Mouse (Mus musculus): Measurements from ENCODE around the gene Mrpl48. TPM values are rescaled to one million over a fixed set of nuclear protein-coding genes. Genes with fewer than 3 reads are reported as not detected.
A peak's percentile ranks its signal among the peaks of the same experiment; 100 is the strongest.

Gene Mrpl48
- total and polyA plus RNA-seq, 3 experiments, result 39.5 to 67.3 TPM; not detected in 1

DNA sequence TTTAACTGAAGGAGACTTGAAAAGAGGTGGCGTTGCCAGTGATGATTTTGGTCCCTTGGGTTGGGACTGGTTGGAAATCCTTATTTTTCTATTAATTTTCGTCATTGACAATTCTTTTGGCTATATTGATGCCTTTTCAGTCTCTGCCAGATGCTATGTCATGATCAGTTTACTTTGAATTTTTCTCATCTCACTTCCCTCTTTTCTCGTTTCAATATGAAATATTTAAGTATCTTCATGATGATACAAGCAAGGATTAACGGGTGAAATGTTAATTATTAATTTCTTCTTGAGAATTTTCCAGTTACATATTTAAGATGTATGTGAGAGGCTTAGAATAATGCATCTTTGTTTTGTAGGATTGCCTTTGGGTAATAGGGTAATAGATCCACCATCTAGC, 809 bp upstream of the Mrpl48 start:
- Histone ChIP-seq H3K9me3 (replicated peaks; ENCODE audit: insufficient read depth, low read length) (no peaks in the 10 kb centered on the region), H3K9ac (ENCODE audit: control insufficient read depth, low read depth, low read length, poor library complexity, severe bottlenecking) (peak overlapping the region; percentile 73), H3K36me3 (ENCODE audit: control insufficient read depth in 1 of 2, insufficient read depth in 2 of 2, low read length in 2 of 2) (peaks cover 0 to 24% of the 10 kb centered on the region in 2 experiments; a peak in 2 of 4 replicates), H3K27me3 (ENCODE audit: control insufficient read depth in 1 of 2, insufficient read depth in 2 of 2, low read length in 2 of 2) (no peaks in the 10 kb centered on the region), H3K79me2 (ENCODE audit: control insufficient read depth, insufficient read depth, low read length, poor library complexity) (peaks cover 31% of the 10 kb centered on the region), H3K4me1 (ENCODE audit: control insufficient read depth in 1 of 2, insufficient read depth in 2 of 2, low read length in 2 of 2) (peaks cover 12 to 15% of the 10 kb centered on the region in 2 experiments), H3K4me3 (ENCODE audit: control insufficient read depth in 1 of 2, insufficient read depth in 1 of 2, low read depth in 2 of 2, low read length in 2 of 2) (peak overlapping the region; percentile 65 to 90), H3K27ac (ENCODE audit: control insufficient read depth, low read depth, low read length) (peak overlapping the region; percentile 4)
- peak; percentile 54 for DNase-seq (ENCODE audit: low read depth, low spot score)
- TF ChIP-seq USF2 (IDR thresholded peaks at IDR 0.05; ENCODE audit: borderline replicate concordance in 1 of 2, insufficient read depth in 1 of 2, low read depth in 1 of 2, low read length in 2 of 2) (no peak), NELFE (IDR thresholded peaks at IDR 0.05; ENCODE audit: low read depth, low read length) (no peak), BHLHE40 (IDR thresholded peaks at IDR 0.05; ENCODE audit: borderline replicate concordance, low read depth, low read length) (no peak), SIN3A (IDR thresholded peaks at IDR 0.05; ENCODE audit: low read length) (0 out of 2 replicates have a peak, but pooled peaks have one; percentile 43), RAD21 (IDR thresholded peaks at IDR 0.05; ENCODE audit: low read depth, low read length) (no peak)

DNA sequence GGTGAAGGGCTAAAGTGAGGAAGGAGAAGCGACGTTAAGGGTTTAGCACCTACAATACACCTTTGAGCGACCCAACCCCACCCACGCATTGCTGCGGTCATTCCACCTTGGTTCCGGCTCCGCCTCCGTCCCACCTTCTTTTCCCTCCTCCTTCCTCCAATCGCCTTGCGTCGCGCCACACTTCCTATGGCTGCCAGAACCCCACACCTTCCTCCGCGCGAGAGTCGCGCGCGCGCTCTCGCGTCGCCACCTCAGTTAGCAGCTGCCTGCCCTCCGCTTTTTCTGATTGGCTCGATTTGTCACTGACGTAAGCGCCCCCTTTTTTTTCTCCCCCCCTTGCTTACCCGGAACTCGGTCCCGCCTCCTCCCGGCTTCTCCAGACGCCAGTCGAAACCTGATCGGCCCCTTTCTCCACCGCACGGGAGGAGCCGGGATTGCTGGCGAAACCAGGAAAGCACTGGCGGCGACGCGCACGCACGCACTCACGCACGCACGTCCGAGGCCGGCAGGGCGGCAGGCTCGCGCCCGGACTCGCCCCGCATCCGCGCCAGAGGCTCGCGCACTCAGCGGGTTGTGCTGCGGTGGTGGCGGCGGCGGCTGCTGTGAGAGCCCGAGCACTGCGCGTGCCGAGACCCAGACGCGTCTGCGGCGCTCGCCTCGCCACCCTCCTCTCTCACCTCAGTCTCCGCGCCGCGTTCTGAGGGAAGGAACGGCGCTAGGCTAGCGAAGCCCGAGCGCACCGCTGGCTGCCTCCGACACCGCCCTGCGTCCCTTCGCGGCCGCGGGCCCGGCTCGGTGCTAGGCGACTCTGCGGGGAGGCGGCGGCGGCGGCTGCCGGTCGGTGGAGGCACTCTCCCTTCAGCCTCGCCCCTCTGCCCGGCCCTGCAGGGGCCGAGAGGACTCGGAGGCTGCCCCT, 629 bp downstream of the Mrpl48 start, which contains the start of gene Rab6a:
Gene Rab6a, plus strand, starts transcription at position 197 of the 916 bp plus-strand sequence.
- peak within 1 kb of the TSS; percentile 73 for H3K9ac ChIP-seq (ENCODE audit: control insufficient read depth, low read depth, low read length, poor library complexity, severe bottlenecking)
- peak within 1 kb of the TSS; percentile 65 to 90 for H3K4me3 ChIP-seq (ENCODE audit: control insufficient read depth in 1 of 2, insufficient read depth in 1 of 2, low read depth in 2 of 2, low read length in 2 of 2)
- peak within 1 kb of the TSS; percentile 56 for H3K27ac ChIP-seq (ENCODE audit: control insufficient read depth, low read depth, low read length)
- DNase-seq (ENCODE audit: low read depth, low spot score), result peak; percentile 99
- H3K4me1 ChIP-seq (ENCODE audit: control insufficient read depth in 1 of 2, insufficient read depth in 2 of 2, low read length in 2 of 2), result peaks cover 12 to 15% of the 10 kb centered on the region in 2 experiments
- H3K36me3 ChIP-seq (ENCODE audit: control insufficient read depth in 1 of 2, insufficient read depth in 2 of 2, low read length in 2 of 2), result peaks cover 0 to 24% of the 10 kb centered on the region in 2 experiments; a peak in 2 of 4 replicates
- no peaks in the 10 kb centered on the region for H3K9me3 ChIP-seq (replicated peaks; ENCODE audit: insufficient read depth, low read length)
- H3K79me2 ChIP-seq (ENCODE audit: control insufficient read depth, insufficient read depth, low read length, poor library complexity), result peaks cover 27% of the 10 kb centered on the region
- H3K27me3 ChIP-seq (ENCODE audit: control insufficient read depth in 1 of 2, insufficient read depth in 2 of 2, low read length in 2 of 2), result no peaks in the 10 kb centered on the region
- no peak for TF ChIP-seq ZKSCAN1 (IDR thresholded peaks at IDR 0.05; ENCODE audit: low read depth, low read length)
- no peak for TF ChIP-seq RAD21 (IDR thresholded peaks at IDR 0.05; ENCODE audit: low read depth, low read length)
- TF ChIP-seq ZMIZ1 (IDR thresholded peaks at IDR 0.05; ENCODE audit: low read depth, low read length), result no peak; the same call in 1 of the 2 replicates
- no peak for TF ChIP-seq MYB (IDR thresholded peaks at IDR 0.05; ENCODE audit: low read depth, low read length)
- TF ChIP-seq CHD1 (IDR thresholded peaks at IDR 0.05; ENCODE audit: low read depth, low read length), result no peak
- TF ChIP-seq EP300 (IDR thresholded peaks at IDR 0.05; ENCODE audit: low read depth in 1 of 2, low read length in 2 of 2), result no peak
- peak; percentile 72 for TF ChIP-seq KAT2A (conservative IDR thresholded peaks at IDR 0.05; ENCODE audit: low read depth, low read length)
- TF ChIP-seq ZC3H11A (IDR thresholded peaks at IDR 0.05; ENCODE audit: low read depth, low read length), result no peak
- no peak for TF ChIP-seq JUND (IDR thresholded peaks at IDR 0.05; ENCODE audit: low read depth, low read length)
- TF ChIP-seq SMC3 (IDR thresholded peaks at IDR 0.05; ENCODE audit: low read depth, low read length), result no peak
- no peak for TF ChIP-seq MAFK (IDR thresholded peaks at IDR 0.05; ENCODE audit: borderline replicate concordance, low read depth, low read length)
- peak; percentile 69; the same call in 1 of the 2 replicates for TF ChIP-seq POLR2AphosphoS2 (IDR thresholded peaks at IDR 0.05; ENCODE audit: low read length)
- no peak for TF ChIP-seq E2F4 (IDR thresholded peaks at IDR 0.05; ENCODE audit: borderline replicate concordance, low read depth, low read length)
- TF ChIP-seq NELFE (IDR thresholded peaks at IDR 0.05; ENCODE audit: low read depth, low read length), result peak; percentile 71
- peak; percentile 49; the same call in 1 of the 2 replicates for TF ChIP-seq USF1 (IDR thresholded peaks at IDR 0.05; ENCODE audit: low read depth, low read length)
- TF ChIP-seq TBP (IDR thresholded peaks at IDR 0.05; ENCODE audit: low read depth, low read length), result peak; percentile 87; the same call in 1 of the 2 replicates
- peak; percentile 91 for TF ChIP-seq MAZ (IDR thresholded peaks at IDR 0.05; ENCODE audit: low read depth, low read length)
- no peak for TF ChIP-seq GATA1 (IDR thresholded peaks at IDR 0.05; ENCODE audit: low read depth, low read length)
- peak; percentile 81; the same call in 1 of the 2 replicates for TF ChIP-seq UBTF (IDR thresholded peaks at IDR 0.05; ENCODE audit: borderline replicate concordance, insufficient read depth, low read depth, low read length)
- peak; percentile 67 for TF ChIP-seq ETS1 (IDR thresholded peaks at IDR 0.05; ENCODE audit: low read depth, low read length)
- TF ChIP-seq NRF1 (IDR thresholded peaks at IDR 0.05; ENCODE audit: insufficient read depth, low read depth, low read length, poor library complexity, severe bottlenecking), result peak; percentile 62
- TF ChIP-seq RCOR1 (IDR thresholded peaks at IDR 0.05; ENCODE audit: low read depth, low read length), result peak; percentile 49; the same call in 1 of the 2 replicates
- TF ChIP-seq USF2 (IDR thresholded peaks at IDR 0.05; ENCODE audit: borderline replicate concordance in 1 of 2, insufficient read depth in 1 of 2, low read depth in 1 of 2, low read length in 2 of 2), result no peak
- peak; percentile 79 for TF ChIP-seq MAX (IDR thresholded peaks at IDR 0.05; ENCODE audit: low read length)
- peak; percentile 69 for TF ChIP-seq TCF12 (IDR thresholded peaks at IDR 0.05; ENCODE audit: low read depth, low read length)
- TF ChIP-seq TAL1 (IDR thresholded peaks at IDR 0.05; ENCODE audit: low read length), result no peak
